Mouse (Mus musculus) retina, postnatal 7 days (tissue): ENCODE results near the gene Pdzd2.

ENCODE experiments used
- DNase-seq: peaks from one replicate; pipeline ENCODE4 v3.0.0-alpha.2; 2012; ENCODE audit warnings: low read depth, low spot score

Pdzd2 gene

GRCm38 (mm10) chr15:12480369-12480768 is 259.4 kb downstream of the Pdzd2 start:
- no peak for DNase-seq

- no peak for DNase-seq
These were observed 260.4 kb downstream of the Pdzd2 start for GRCm38 (mm10) chr15:12479326-12479725.

- no peak for DNase-seq
These were observed 266.1 kb downstream of the Pdzd2 start for GRCm38 (mm10) chr15:12473596-12473995.

- DNase-seq, result no peak
These were observed 267.1 kb downstream of the Pdzd2 start for GRCm38 (mm10) chr15:12472646-12473045.

- no peak for DNase-seq
These were observed 268.6 kb downstream of the Pdzd2 start for GRCm38 (mm10) chr15:12470900-12471838.

- DNase-seq, result no peak
These were observed 271.1 kb downstream of the Pdzd2 start for GRCm38 (mm10) chr15:12468625-12469024.

GRCm38 (mm10) chr15:12465748-12466147 is 274.0 kb downstream of the Pdzd2 start:
- DNase-seq, result no peak

- DNase-seq, result no peak
These were observed 282.9 kb downstream of the Pdzd2 start for GRCm38 (mm10) chr15:12456808-12457207.

GRCm38 (mm10) chr15:12453343-12453742 is 286.4 kb downstream of the Pdzd2 start:
- DNase-seq, result no peak

GRCm38 (mm10) chr15:12452141-12452995 is 287.4 kb downstream of the Pdzd2 start:
- no peak for DNase-seq

GRCm38 (mm10) chr15:12451448-12451847 is 288.3 kb downstream of the Pdzd2 start:
- no peak for DNase-seq

GRCm38 (mm10) chr15:12450790-12451189 is 288.9 kb downstream of the Pdzd2 start:
- no peak for DNase-seq

GRCm38 (mm10) chr15:12449321-12449720 is 290.4 kb downstream of the Pdzd2 start:
- DNase-seq, result no peak

- no peak for DNase-seq
These were observed 292.7 kb downstream of the Pdzd2 start for GRCm38 (mm10) chr15:12447021-12447434.

- DNase-seq, result no peak
These were observed 295.2 kb downstream of the Pdzd2 start for GRCm38 (mm10) chr15:12444551-12444950.

- no peak for DNase-seq
These were observed 300.4 kb downstream of the Pdzd2 start for GRCm38 (mm10) chr15:12439351-12439751.

GRCm38 (mm10) chr15:12438691-12439090 is 301.0 kb downstream of the Pdzd2 start:
- DNase-seq, result no peak

- no peak for DNase-seq
These were observed 301.6 kb downstream of the Pdzd2 start for GRCm38 (mm10) chr15:12438081-12438480.

- no peak for DNase-seq
These were observed 303.8 kb downstream of the Pdzd2 start for GRCm38 (mm10) chr15:12435910-12436309.

GRCm38 (mm10) chr15:12433893-12434599 is 305.7 kb downstream of the Pdzd2 start:
- no peak for DNase-seq

GRCm38 (mm10) chr15:12432879-12433278 is 306.8 kb downstream of the Pdzd2 start:
- DNase-seq, result no peak

- DNase-seq, result no peak
These were observed 307.4 kb downstream of the Pdzd2 start for GRCm38 (mm10) chr15:12432320-12432719.
